Mouse (Mus musculus) adrenal gland (tissue): ENCODE results near the gene Gm17428.

Experiments
- intact Hi-C: fragments of 180-260 bp; cut with DNase I; formaldehyde crosslinking; loops from one replicate; pipeline ENCODE4 v1.15.1; 2025
- microRNA-seq, 2 experiments: library from miRNA; unstranded; fragments of <30 nt; microRNA quantifications; one replicate each; pipeline ENCODE4; 2019

The Gm17428 gene

DNA sequence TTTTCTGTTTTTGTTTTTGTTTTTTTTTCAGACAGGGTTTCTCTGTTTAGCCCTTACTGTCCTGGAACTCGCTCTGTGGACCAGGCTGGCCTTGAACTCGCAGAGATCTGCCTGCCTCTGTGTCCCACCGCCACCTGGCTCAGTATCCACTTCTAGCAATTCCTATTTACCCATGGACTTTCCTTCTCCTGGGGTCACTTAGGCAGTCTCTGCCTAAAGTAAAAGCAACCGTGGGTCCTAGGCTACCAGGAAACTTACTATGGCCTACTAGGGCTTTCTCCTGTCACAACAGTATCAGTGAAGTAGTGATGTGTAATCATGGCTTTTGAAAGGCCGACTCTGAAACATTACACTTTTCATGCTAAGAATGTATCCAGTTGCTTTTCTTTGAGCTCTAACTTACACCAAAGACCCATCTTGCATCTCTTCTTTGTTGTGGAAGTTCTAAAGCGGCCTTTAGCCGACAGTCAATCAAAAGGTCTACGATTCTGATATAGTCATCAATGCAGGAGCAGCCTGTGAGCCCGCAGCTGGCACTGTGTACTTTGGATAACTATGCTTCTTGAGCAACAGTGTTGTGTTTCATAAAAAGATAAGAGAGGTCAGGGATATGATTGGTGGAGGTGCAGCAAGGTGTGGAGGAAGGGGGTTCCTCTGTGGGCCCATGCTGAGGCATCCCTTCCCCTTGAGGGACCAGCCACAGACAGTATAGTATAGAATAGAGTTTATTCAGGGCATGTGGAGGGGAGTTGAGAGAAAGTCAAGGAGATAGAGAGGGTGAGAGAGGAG lies 30.6 kb downstream of the Gm17428 start:
- intact Hi-C loops, result no loop called here

DNA sequence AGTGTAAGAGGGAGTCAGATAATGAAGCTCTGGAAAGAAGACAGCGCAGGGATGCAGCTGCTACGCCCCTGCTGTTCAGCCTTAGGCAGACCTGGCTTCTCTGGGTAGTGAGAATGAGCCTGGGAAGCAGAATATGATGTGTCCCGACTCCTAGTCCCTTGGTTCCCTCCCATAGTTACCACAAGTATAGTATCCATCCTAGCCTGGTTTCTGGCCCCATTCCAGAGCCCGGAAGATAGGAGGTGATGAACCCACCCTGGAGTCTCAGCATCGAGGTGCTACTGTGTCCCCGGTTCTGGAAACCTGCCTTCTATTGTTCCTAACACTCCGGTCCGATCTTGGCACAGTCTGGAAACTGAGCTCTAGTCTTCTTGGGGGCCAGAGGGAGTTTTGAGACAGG lies 31.7 kb downstream of the Gm17428 start:
- intact Hi-C loops, result no loop called here

DNA sequence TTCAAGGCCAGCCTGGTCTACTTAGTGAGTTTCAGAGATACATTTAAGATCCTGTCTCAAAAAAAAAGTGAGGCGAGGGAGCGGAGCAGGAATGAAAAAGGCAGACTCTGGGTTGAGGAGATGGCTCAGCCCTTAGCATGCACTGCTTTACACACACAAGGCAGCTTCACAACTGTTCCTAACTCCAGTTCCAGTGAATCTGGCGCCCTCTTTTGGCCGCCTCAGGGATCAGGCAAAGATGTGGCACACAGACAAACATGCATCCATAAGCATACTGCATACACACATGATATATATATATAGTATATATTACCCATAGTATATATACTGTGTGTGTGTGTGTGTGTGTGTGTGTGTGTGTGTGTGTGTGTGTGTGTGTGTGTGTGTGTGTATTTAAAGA lies 34.4 kb downstream of the Gm17428 start:
- intact Hi-C loops, result no loop called here

DNA sequence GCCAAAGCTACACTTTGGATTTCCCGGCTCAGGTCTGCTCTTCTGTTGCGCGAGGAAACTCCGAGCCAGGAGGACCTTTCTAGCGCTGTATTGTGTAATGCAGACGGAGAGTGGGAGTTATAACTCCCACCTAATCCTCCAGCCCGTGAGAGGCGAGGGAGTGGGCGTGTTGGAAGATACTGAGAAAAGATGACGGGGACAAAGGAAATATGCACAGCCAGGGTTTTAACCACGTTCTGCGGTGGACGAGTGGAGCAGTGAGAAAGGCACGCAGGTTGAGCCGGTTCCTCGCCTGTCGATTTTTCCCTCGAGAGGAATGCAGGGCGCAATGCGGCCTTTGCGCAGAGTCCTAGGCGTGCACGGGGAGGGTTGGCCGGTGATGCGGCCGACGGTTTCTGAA lies 37.9 kb downstream of the Gm17428 start:
- intact Hi-C loops, result loop anchor here (2.0 kb wide), 2 partner anchors 120 to 172 kb away; no protein-coding TSS in a partner anchor

DNA sequence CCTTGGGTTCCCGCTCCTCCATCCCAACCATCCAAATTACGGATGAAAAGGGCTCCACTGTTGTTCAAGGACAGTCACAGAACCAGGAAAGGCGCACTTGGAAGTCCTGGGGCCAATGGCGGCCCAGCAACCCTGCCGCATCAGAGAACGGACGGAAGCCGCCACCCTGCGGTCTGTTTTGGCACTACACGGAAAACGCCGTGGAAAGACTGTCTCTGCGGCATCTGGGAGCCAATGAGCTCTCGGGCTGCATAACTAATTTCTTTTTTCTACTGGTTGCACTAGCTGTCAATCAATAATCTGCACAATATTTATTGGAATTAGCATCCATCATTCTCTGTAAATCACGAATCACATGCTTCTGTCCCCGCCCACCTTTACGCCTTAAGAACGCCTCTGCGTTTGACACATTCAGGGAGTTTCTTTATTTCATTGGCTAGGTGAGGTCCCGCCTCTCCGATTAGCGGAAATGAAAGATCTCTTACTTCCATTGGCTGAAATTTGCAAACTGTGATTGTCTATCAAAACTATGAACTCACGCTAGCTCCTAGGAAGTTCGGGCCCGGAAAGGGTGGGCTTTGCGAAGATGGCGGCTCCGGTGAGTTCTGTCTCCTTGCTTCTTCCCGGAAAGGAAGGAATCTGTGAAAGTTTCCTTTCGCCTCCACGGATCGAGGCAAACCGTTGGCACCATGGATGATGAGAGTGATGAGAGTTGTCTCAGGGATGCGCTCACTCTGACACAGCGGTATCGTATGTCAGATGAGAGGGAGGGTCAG lies 38.4 kb downstream of the Gm17428 start, which contains the start of gene Ngdn:
TSS of gene Ngdn (plus strand) at position 464 of the 776 bp plus-strand sequence.
- intact Hi-C loops, result loop anchor here (2.0 kb wide), 2 partner anchors 120 to 172 kb away; no protein-coding TSS in a partner anchor

DNA sequence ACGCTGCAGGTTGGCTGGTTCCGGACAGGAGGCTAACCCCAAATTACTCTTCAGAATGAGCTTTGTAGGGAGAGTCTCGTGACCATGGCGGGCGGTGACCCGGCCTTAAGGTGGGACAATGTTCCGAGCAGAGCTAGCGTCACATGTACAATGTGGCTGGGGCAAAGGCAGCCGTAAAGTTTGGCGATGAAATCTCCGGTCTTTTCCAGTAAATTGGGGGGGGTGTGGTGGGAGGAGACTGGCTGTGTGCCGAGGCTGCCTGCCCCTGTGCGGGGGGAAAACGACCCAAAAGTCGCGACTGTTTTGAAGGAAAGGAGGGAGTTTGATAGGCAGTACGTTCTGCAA lies 39.0 kb downstream of the Gm17428 start:
- intact Hi-C loops, result loop anchor here (2.0 kb wide), 2 partner anchors 121 to 173 kb away; no protein-coding TSS in a partner anchor

DNA sequence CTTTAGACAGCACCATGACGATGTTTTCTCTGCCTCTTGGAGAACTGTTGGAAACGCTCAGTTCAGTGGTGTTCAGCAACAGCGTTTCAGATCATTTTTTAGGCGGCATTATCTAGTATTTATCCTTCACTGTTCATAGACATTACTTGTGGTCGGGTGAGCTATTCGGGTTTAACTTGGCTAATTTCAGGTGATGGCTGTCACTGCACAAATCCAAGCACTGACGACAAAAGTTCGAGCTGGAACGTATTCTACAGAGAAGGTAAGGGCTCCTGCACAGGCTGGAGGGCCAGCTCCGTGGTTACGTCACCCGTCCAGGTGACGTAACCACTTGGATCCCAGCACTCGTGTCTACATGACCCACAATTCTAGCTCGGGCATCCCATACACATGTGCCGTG lies 40.1 kb downstream of the Gm17428 start:
- intact Hi-C loops, result no loop called here

DNA sequence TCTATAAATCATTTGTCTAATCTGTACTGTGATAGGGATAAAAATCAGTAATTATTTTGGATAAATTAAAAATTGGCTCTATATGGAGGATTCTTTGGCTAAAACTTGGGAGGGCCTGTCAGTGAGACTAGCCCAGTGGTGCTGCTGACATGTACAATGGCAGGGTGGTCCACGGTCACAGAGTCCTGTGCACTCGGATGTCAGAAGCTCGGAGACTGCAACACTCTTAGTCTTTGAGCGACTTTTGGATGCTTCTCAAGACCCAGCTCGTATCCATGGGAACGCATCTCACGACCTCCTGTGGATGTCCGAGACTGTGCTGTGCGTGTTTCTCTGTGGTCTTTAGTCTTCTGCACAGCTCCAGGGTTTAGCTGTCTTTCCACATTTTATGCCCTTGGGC lies 43.7 kb downstream of the Gm17428 start:
- intact Hi-C loops, result no loop called here

DNA sequence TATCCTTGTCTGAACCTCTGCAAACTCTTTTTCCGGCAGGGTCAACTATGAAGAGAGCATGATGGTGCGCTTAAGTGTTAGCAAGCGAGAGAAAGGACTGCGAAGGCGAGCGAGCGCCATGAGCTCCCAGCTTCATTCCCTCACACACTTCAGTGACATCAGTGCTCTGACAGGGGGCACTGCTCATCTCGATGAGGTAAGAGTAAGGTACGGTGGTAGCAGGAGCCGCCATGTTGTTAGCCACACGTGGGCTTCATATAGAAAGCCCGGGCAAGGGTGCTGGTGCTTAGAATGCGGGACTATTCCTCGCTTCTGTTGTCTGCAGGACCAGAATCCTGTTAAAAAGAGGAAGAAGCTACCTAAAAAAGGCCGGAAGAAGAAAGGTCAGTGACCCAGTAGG lies 46.3 kb downstream of the Gm17428 start:
- intact Hi-C loops, result loop anchor here (2.0 kb wide), 1 partner anchor 80 kb away; no protein-coding TSS in a partner anchor

DNA sequence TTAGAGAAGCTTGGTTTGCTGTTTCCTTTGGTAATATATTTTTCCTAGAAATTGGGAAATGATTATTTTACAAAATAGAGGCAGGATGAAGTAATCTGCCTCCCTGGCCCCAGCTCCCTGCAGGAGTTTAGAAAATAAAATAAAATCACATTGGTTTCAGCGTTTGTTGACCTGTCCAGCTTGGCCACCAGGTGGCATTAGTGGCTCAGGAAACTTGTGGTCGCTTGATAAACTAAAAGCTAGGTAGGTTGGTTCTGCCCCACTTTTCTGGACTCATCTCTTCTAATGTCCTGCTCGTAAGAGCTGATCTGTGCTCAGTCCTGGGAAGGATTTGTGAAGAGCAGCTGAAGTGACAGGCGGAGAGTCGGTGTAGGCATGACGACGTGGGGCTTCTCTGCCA lies 47.5 kb downstream of the Gm17428 start:
- intact Hi-C loops, result loop anchor here (1.0 kb wide), 1 partner anchor 55 kb away; no protein-coding TSS in a partner anchor

DNA sequence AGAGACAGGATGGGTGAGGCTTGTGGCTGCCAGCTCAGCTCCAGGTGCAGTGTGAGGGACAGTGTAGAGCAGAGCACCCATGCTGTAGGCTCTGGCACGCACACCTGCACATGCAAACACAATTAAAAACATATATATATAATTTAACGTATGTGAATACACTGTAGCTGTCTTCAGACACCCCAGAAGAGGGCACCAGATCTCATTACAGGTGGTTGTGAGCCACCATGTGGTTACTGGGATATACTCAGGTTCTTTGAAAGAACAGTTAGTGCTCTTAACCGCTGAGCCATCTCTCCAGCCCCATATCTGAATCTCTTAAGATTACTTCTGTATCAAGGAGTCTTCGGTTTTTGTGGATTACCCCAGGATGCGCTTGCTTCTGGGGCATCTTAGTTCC lies 48.8 kb downstream of the Gm17428 start:
- intact Hi-C loops, result no loop called here

Small RNAs within 50 kb of the gene (microRNA-seq; reads per million reads assigned to microRNA genes)
- gene Mir208a (0 reads per million in 2 experiments), gene Mir208b (0 reads per million in 2 experiments)
